Mouse (Mus musculus) kidney, adult 2 months (tissue): Measurements from ENCODE around the gene Msi2. TPM values are rescaled to one million over a fixed set of nuclear protein-coding genes. Genes with fewer than 3 reads are reported as not detected.

ENCODE experiments used
- DNase-seq: peaks from one replicate; pipeline ENCODE4 v3.0.0; 2021
- H3K27ac ChIP-seq: fragments of 200-500 bp; 2 replicates; pipeline ENCODE4 v1.5.1; 2012; ENCODE audit warnings: low read depth, low read length, control low read depth, inconsistent platforms; ENCODE audit not compliant: insufficient read depth
- H3K27me3 ChIP-seq: fragments of 200-500 bp; replicated peaks from 2 replicates; pipeline ENCODE4 v1.6.1; 2012; ENCODE audit warnings: mild to moderate bottlenecking, moderate library complexity, low read length, inconsistent platforms; ENCODE audit not compliant: control insufficient read depth, insufficient read depth
- H3K36me3 ChIP-seq: fragments of 200-500 bp; 2 replicates; pipeline ENCODE4 v1.6.1; 2012; ENCODE audit warnings: mild to moderate bottlenecking, moderate library complexity, low read length, inconsistent platforms; ENCODE audit not compliant: control insufficient read depth, insufficient read depth
- H3K4me1 ChIP-seq: fragments of 200-500 bp; 2 replicates; pipeline ENCODE4 v1.6.1; 2011; ENCODE audit warnings: low read length; ENCODE audit not compliant: control insufficient read depth, insufficient read depth
- H3K4me3 ChIP-seq: fragments of 200-500 bp; 2 replicates; pipeline ENCODE4 v1.5.1; 2011; ENCODE audit warnings: mild to moderate bottlenecking, low read depth, low read length, control low read depth; ENCODE audit not compliant: insufficient read depth
- CTCF ChIP-seq: fragments of 200-500 bp; conservative IDR thresholded peaks from 2 replicates; pipeline ENCODE4 v1.5.1; 2011; ENCODE audit warnings: low read depth, mild to moderate bottlenecking, control low read depth, low read length, moderate library complexity, mixed read lengths; ENCODE audit not compliant: insufficient read depth, insufficient read length
- POLR2A ChIP-seq: fragments of 200-500 bp; IDR thresholded peaks from one replicate; pipeline ENCODE4 v1.6.1; 2011; ENCODE audit warnings: low read depth, low read length, control low read depth
- WGBS: fragments of 180-500 bp; shearing (Covaris S2); methylation state at CpG from one replicate; pipeline ENCODE4 v1.1.7; 2018; 5-methylcytosine and 5-hydroxymethylcytosine counted together
- polyA plus RNA-seq: library from polyadenylated mRNA; depleted of rRNA; stranded (reverse); fragments of >200 nt; gene quantifications from 2 replicates; pipeline ENCODE4 v1.2.3, GENCODE M21; 2012

Gene Msi2
- polyA plus RNA-seq, 1 experiment, result 43.5 TPM

DNA sequence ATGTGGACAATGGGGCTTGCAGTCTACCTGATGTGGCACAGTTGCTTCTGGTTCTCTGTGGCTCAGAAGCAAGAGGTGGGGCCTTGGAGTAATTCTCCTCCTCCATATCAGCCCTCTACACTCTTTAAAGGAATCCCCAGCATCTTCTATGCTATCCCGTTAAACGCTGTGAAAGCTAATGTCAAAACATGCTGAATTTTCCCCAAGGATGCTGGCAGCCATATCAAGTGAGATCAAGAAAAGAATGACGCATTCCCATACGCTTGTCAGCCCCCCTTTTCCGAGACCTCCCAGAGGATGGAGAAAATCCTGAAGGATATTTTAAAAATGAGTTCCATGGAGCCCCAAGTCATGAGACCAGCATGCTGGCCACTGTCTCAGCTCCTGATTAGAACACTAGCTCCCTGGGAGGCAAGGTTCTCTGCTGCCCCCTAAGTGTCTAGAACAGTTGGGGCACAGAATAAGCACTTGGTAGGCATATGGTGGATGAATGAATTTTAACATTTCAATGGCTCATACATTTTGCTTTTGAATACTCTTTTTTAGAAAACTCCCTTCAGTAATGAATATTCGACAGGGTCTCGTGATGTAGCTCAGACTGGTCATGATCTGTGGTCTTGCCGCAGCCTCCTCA lies 327.0 kb downstream of the Msi2 start:
- Histone ChIP-seq H3K4me3 (no peak overlapping the region), H3K36me3 (no peaks in the 10 kb centered on the region), H3K4me1 (peaks cover 10% of the 10 kb centered on the region), H3K27me3 (no peaks in the 10 kb centered on the region), H3K27ac (no peak overlapping the region)
- no peak for DNase-seq
- no peak for TF ChIP-seq CTCF
- no peak for TF ChIP-seq POLR2A
- 95% methylated on average over 8 of the region's 8 CpGs for WGBS

DNA sequence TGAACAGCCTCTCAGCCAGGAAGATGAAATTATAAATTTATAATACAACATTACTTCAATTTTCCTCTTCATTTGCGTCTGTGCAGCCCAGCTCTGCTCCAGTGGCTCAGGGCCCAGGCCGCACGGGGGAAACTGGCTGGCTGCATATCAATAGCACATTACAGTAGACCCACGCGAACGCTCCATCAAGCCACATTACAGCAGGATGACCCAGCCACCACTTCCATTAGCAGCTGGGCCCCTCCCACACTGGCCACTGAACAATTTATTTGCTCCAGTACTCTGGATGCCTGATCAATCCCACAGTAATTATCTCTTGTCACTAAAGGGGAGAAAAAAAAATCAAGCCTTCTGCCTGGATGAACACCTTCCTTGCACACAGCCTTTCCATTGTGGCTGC lies 328.8 kb downstream of the Msi2 start:
- no peaks in the 10 kb centered on the region for H3K36me3 ChIP-seq
- TF ChIP-seq POLR2A (no peak), CTCF (no peak)
- no peak for DNase-seq
- H3K27me3 ChIP-seq, result no peaks in the 10 kb centered on the region
- H3K4me3 ChIP-seq, result no peak overlapping the region
- H3K4me1 ChIP-seq, result no peaks in the 10 kb centered on the region
- WGBS, result 90% methylated on average over 6 of the region's 6 CpGs
- no peak overlapping the region for H3K27ac ChIP-seq

DNA sequence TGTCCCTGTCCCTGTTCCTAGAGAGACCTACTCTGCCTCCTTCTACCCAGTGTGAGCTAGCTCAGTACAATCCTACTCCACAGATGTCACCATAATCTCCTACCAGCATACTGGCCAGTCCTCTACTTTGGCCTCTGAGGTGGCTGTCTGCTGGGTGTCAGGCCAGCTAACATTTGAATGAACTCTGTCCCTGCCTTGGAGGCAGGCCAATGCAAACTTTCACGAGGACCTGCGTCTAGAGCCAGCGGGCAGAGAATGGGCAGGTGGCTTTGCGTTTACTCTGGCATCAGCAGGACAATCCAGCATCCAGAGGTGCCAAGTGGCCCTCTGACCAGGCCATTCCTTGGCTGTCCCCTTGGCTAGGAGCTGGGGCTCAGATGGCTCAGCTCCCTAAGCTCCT lies 331.4 kb downstream of the Msi2 start:
- 23% methylated on average over 4 of the region's 4 CpGs for WGBS
- no peak for TF ChIP-seq POLR2A
- TF ChIP-seq CTCF, result no peak
- no peaks in the 10 kb centered on the region for H3K27me3 ChIP-seq
- no peak overlapping the region for H3K4me3 ChIP-seq
- H3K36me3 ChIP-seq, result no peaks in the 10 kb centered on the region
- no peaks in the 10 kb centered on the region for H3K4me1 ChIP-seq
- H3K27ac ChIP-seq, result no peak overlapping the region
- DNase-seq, result peak; percentile 86

DNA sequence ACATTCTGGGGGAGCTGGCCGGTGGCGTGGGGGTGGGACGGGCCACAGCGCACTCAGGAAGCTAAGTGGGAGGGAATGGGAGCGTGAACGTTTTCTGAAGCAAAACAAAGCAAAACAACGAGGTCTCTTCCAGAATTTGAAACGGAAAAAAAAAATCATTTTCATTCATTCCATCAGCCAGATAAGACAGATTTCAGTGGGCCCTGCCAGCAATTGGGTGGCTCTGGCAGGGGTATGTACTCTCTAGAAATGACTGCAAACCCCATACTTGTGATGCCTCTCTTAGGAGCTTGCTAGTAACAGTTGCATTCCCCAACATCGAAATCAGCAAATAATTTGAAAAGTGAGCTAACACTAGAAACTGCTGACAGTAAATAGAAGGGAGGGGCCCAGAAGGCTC lies 335.9 kb downstream of the Msi2 start:
- no peak overlapping the region for H3K27ac ChIP-seq
- no peaks in the 10 kb centered on the region for H3K4me1 ChIP-seq
- WGBS, result 61% methylated on average over 9 of the region's 9 CpGs
- no peak for TF ChIP-seq CTCF
- no peak for TF ChIP-seq POLR2A
- no peaks in the 10 kb centered on the region for H3K36me3 ChIP-seq
- no peaks in the 10 kb centered on the region for H3K27me3 ChIP-seq
- H3K4me3 ChIP-seq, result no peak overlapping the region
- no peak for DNase-seq

DNA sequence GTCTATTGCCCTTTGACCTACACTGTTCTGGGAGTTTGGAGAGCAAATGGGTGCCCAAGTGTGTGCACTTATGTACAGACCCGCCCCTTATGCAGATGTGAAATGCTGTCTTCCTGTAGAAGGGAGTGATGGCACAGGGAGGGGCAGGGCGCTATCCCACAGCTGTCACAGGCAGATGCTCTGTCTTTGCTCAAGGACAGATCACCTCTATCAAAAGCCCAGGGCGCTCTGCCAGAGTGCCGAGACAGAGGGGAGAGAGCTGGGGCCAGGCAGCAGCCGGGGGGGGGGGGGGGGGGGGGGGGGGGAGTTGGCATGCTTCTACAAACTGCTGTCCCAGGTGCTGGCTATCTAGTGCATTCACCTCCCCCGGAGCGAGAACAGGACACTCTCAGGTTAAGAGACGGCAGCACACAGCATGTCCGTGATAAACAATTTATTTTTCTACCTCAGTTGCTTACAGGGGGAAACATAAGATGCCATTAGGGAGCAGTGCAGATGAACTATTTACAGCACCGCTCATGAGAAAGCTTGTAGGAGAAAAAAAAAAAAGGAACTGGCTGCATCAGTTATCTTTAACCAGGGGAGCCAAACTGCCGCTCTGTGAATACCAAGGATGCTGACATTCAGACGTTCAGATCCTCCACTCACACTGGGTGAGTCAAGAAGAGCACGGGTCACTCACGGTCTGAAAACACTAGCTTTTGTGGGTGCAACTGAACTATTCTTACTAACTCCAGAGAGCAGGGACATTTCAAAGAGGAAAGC lies 337.0 kb downstream of the Msi2 start:
- H3K36me3 ChIP-seq, result no peaks in the 10 kb centered on the region
- H3K4me3 ChIP-seq, result no peak overlapping the region
- no peaks in the 10 kb centered on the region for H3K27me3 ChIP-seq
- H3K4me1 ChIP-seq, result no peaks in the 10 kb centered on the region
- no peak for TF ChIP-seq POLR2A
- no peak for TF ChIP-seq CTCF
- H3K27ac ChIP-seq, result no peak overlapping the region
- no peak for DNase-seq
- WGBS, result 78% methylated on average over 11 of the region's 14 CpGs

DNA sequence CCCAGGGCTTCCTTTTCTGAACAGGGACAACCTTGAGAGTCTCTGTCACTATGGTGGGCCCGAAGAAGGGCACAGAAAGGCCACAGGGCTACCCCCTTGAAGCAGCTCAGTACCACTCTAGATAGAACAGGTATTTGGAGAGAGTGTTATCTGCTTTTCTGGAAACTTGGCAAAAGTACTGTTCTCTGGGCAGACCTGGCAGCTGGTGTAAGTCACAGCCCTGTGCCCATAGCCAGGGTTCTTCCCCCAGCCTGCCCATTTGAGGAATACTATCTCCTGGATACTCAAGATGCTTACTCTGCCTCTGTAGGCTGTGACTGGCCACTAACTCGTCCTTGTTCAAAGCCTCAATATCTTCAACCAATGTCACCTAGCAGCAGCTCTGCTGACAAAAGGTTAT lies 338.7 kb downstream of the Msi2 start:
- H3K27me3 ChIP-seq, result no peaks in the 10 kb centered on the region
- no peaks in the 10 kb centered on the region for H3K36me3 ChIP-seq
- DNase-seq, result no peak
- no peak overlapping the region for H3K27ac ChIP-seq
- no peaks in the 10 kb centered on the region for H3K4me1 ChIP-seq
- no peak overlapping the region for H3K4me3 ChIP-seq
- no peak for TF ChIP-seq POLR2A
- TF ChIP-seq CTCF, result no peak
- WGBS, result 75% methylated on average over 2 of the region's 2 CpGs

DNA sequence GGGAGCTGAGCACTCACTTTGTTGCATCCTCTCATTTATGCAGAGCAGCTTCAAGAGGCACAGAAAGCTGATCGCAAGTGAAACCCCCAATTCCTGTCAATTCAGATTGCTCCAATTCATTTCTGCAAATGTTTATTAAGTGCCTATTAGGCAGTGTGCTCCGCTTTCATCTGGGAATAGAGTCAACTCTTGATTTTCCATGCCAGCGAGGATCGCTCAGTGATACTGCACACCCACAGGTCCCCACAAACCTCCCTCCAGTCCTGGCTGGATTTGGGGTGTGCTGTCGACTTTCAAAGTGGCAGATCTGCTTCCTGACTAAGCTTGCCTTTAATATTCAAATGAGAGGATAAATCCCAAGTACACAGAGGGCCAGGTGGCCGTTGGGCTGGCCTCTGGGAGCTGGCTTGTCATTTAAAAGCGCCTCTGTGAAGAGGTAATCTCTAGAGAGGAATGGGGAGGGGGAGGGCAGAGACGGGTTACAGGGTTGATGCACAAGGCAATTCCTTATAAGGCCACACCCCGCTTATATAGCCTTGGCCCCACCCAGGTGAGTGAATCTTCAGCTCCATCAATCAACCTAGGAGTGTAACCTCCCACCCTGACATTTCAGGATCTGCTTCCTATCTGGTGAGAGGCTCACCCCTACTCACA lies 339.5 kb downstream of the Msi2 start:
- Histone ChIP-seq H3K27me3 (no peaks in the 10 kb centered on the region), H3K4me1 (no peaks in the 10 kb centered on the region), H3K4me3 (no peak overlapping the region), H3K27ac (no peak overlapping the region), H3K36me3 (no peaks in the 10 kb centered on the region)
- no peak for DNase-seq
- WGBS, result 76% methylated on average over 9 of the region's 9 CpGs
- TF ChIP-seq CTCF (no peak), POLR2A (no peak)
